Comparison of ENCODE assay signal across 8 mouse cellular contexts in the genomic region with DNA sequence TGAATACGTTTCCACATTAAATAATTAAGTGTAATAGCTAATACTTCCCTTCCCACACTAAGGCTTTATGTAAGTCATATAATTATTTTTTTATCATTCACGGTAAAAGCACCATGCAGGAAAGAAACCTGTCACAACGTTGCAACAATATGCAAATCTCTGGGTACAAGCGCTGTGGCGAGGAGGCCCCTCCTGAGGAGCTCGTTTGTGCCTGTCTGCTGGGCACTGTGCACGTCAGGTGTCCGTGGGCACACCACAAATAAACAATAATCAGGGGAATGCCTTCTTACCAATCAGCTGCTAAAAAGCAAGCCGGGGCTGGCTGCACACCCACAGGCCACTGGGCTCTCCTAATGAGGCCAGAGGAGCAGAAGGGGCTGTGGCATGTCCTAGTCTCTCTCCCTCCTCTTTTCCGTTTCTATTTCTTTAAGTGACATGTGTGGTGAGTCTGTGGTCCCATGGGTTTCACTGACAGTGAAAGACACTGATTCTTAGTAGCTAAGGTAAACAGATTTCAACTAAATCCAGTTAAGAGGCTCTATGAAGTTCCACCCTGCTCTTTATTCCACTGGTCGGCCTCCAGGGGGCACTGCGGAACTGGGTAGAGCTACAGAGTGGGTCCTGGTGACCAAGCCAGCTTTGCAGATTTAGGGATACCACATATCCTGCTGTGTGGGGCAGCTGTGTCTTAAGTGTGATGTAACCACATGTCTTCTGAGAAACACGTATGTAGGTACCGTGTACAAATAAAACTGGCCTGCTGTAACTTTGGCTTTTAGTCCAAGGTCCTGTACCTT.
DNase-seq lines count a peak whose midpoint lies in the region; TF ChIP-seq lines count a peak whose summit lies in the region.

No protein-coding gene starts in this region.

- peak; percentile 57; the same call in 1 of the 2 replicates for TF ChIP-seq CTCF in embryonic fibroblast, embryonic 13.5 days (IDR thresholded peaks at IDR 0.05; ENCODE audit: borderline replicate concordance, insufficient read depth, low read length)

- no peak for TF ChIP-seq POLR2A in embryonic fibroblast, embryonic 13.5 days (IDR thresholded peaks at IDR 0.05; ENCODE audit: low read depth, low read length)

- intact Hi-C loops in heart, postnatal 14 days (cut with DNase I) = loop anchor here (2.0 to 10.0 kb wide), 3 partner anchors 276 to 698 kb away; no protein-coding TSS in a partner anchor

- no peaks in the 10 kb centered on the region; the same call in 1 of the 2 replicates for H3K4me1 ChIP-seq in embryonic fibroblast, embryonic 13.5 days (ENCODE audit: control insufficient read depth, insufficient read depth, low read length)

- no peak overlapping the region for H3K27ac ChIP-seq in embryonic fibroblast, embryonic 13.5 days (ENCODE audit: insufficient read depth, low read length)

- peak; percentile 36 for DNase-seq in MEL-GATA-1-ER (ENCODE audit: extremely low read depth, low read depth)
- DNase-seq in brain, adult 2 months (ENCODE audit: low read depth, low spot score) = peak; percentile 93
- peak; percentile 81 to 82 for DNase-seq in heart, postnatal 14 days
- DNase-seq in layer of hippocampus, postnatal 14 days (ENCODE audit: low spot score in 2 of 2) = peak; percentile 69 to 76
- peak; percentile 74 to 82 for DNase-seq in lung, postnatal 4 days
- peak; percentile 83 for DNase-seq in right cerebral cortex, postnatal 14 days
- peak; percentile 61 to 83 for DNase-seq in urinary bladder, postnatal 4 days (ENCODE audit: low spot score in 2 of 2)

- H3K4me3 ChIP-seq in embryonic fibroblast, embryonic 13.5 days (ENCODE audit: insufficient read depth, low read length) = no peak overlapping the region

Comparison
In these comparisons a context has a peak if more than half of its experiments do, and no peak if none do; other contexts are left out.
1. DNase-seq: peak in every context shown above with its lines; median percentile 93 in brain, adult 2 months; 83 in right cerebral cortex, postnatal 14 days; 82 in heart, postnatal 14 days; 78 in lung, postnatal 4 days; 72 in layer of hippocampus, postnatal 14 days; 72 in urinary bladder, postnatal 4 days; 36 in MEL-GATA-1-ER.